Mouse (Mus musculus) olfactory bulb, adult 2 months (tissue): Measurements from ENCODE around the gene Nsdhl.

Experiments used
- CTCF ChIP-seq: fragments of 200-500 bp; IDR thresholded peaks from 2 replicates; pipeline ENCODE4 v1.5.1; 2012; ENCODE audit warnings: low read depth, mild to moderate bottlenecking, low read length, moderate library complexity; ENCODE audit not compliant: insufficient read depth
- POLR2A ChIP-seq: fragments of 200-500 bp; IDR thresholded peaks from 2 replicates; pipeline ENCODE4 v1.6.1; 2012; ENCODE audit warnings: mild to moderate bottlenecking, low read depth, low read length, moderate library complexity; ENCODE audit not compliant: insufficient read depth

- TF ChIP-seq POLR2A: no peak
- no peak for TF ChIP-seq CTCF
Measured at GRCm38 (mm10) chrX:72960431-72960830, 42.1 kb downstream of the Nsdhl start.
